Mouse (Mus musculus) lung, postnatal 0 days (tissue): ENCODE data around the gene Acadvl.

ENCODE experiments used
- CTCF ChIP-seq: IDR thresholded peaks from 2 replicates; pipeline ENCODE4 v1.5.1; 2016; ENCODE audit warnings: antibody characterized with exemption, mild to moderate bottlenecking
- EP300 ChIP-seq: IDR thresholded peaks from 2 replicates; pipeline ENCODE4 v1.6.1; 2016; ENCODE audit warnings: antibody characterized with exemption, mild to moderate bottlenecking, control low read depth

- TF ChIP-seq CTCF (no peak), EP300 (no peak)
Observed at GRCm38 (mm10) chr11:69984431-69984830, 30.8 kb downstream of the Acadvl start.
